11 mouse cellular contexts compared by ENCODE assay signal in the genomic region with DNA sequence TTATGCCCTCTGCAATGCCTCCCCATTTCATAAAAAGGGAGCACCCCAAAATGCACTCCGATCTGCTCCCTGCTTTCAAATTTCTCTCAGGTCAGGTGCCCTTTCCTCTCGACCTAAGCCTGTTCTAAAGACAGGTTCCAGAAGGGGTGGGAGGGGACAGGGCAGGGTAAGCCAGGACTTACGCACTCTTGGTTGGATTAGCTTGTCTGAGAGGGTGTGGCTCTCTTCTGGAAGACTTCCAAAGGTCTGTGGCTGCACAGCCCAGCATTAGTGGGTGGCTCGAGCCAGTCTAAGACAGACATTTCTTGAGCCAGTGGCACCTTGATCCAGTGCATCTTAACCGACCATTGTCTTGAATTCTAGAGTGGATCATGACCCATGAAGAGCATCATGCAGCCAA. TPM values are rescaled to one million over a fixed set of nuclear protein-coding genes. Genes with fewer than 3 reads are reported as not detected.
A peak's percentile ranks its signal among the peaks of the same experiment; 100 is the strongest.
DNase-seq lines count a peak whose midpoint lies in the region; ATAC-seq lines count a peak whose summit lies in the region.
"Had no signal": no experiment of that assay in that cellular context is flagged by ENCODE, and none has a peak within 500 bp of the region (broad histone marks: within the 10 kb centered on the region; RNA-seq: fewer than 3 reads in every experiment).

No protein-coding gene starts in this region.

- H3K9me3 ChIP-seq in kidney, embryonic 14.5 days (ENCODE audit: control insufficient read depth, low read length): no peaks in the 10 kb centered on the region
- no peaks in the 10 kb centered on the region for H3K9me3 ChIP-seq in forebrain, embryonic 12.5 days
- H3K9me3 ChIP-seq: embryonic facial prominence, embryonic 10.5 days; neural tube, embryonic 15.5 days had no signal

- whole genome bisulfite sequencing in kidney, embryonic 14.5 days: 83% methylated on average over 5 of the region's 5 CpGs
- 79% methylated on average over 5 of the region's 5 CpGs for WGBS in forebrain, embryonic 12.5 days

- H3K27me3 ChIP-seq in kidney, embryonic 14.5 days (ENCODE audit: control insufficient read depth, insufficient read depth, low read length): no peaks in the 10 kb centered on the region
- H3K27me3 ChIP-seq in forebrain, embryonic 12.5 days: no peaks in the 10 kb centered on the region
- H3K27me3 ChIP-seq: neural tube, embryonic 15.5 days had no signal

- no peak overlapping the region for H3K4me3 ChIP-seq in kidney, embryonic 14.5 days (ENCODE audit: low read length)
- no peak overlapping the region for H3K4me3 ChIP-seq in forebrain, embryonic 12.5 days (replicated peaks)
- H3K4me3 ChIP-seq: embryonic facial prominence, embryonic 10.5 days; neural tube, embryonic 15.5 days had no signal

- no peak overlapping the region for H3K9ac ChIP-seq in kidney, embryonic 14.5 days (ENCODE audit: low read depth, low read length)
- H3K9ac ChIP-seq in forebrain, embryonic 12.5 days: no peak overlapping the region
- H3K9ac ChIP-seq: neural tube, embryonic 15.5 days had no signal

- H3K4me1 ChIP-seq in kidney, embryonic 14.5 days (ENCODE audit: control insufficient read depth, insufficient read depth, low read length): 0 out of 2 replicates have a peak, but pooled peaks cover 4% of the 10 kb centered on the region
- peaks cover 26% of the 10 kb centered on the region for H3K4me1 ChIP-seq in forebrain, embryonic 12.5 days

- ATAC-seq in kidney, embryonic 14.5 days (ENCODE audit: low FRiP score, low TSS enrichment): no peak
- peak; percentile 30 to 35; a peak in 2 of 4 replicates for ATAC-seq in hematopoietic stem cell, adult 5-6 weeks (replicated peaks in 1 of 2; ENCODE audit: insufficient read depth in 1 of 2, low FRiP score in 2 of 2, low TSS enrichment in 1 of 2, low read depth in 1 of 2, poor library complexity in 2 of 2, severe bottlenecking in 2 of 2)
- no peak for ATAC-seq in forebrain, embryonic 12.5 days (ENCODE audit: low FRiP score)

- H3K27ac ChIP-seq in kidney, embryonic 14.5 days (ENCODE audit: low read depth, low read length): no peak overlapping the region
- no peak overlapping the region for H3K27ac ChIP-seq in forebrain, embryonic 12.5 days
- H3K27ac ChIP-seq: embryonic facial prominence, embryonic 10.5 days; neural tube, embryonic 15.5 days had no signal

- DNase-seq in kidney, adult 8-10 months: peak; percentile 17 to 28
- DNase-seq in ZHBTc4 (ENCODE audit: low read depth, low spot score): peak; percentile 78
- DNase-seq in skeletal muscle tissue, adult 2 months (ENCODE audit: low read depth, low spot score): peak; percentile 97
- no peak for DNase-seq in adrenal gland, postnatal 25 days
- DNase-seq: left cerebral cortex, postnatal 4 days had no signal

- H3K36me3 ChIP-seq in kidney, embryonic 14.5 days (ENCODE audit: control insufficient read depth, insufficient read depth, low read length): peaks cover 6% of the 10 kb centered on the region; the same call in 1 of the 2 replicates
- H3K36me3 ChIP-seq in forebrain, embryonic 12.5 days (replicated peaks): peaks cover 20% of the 10 kb centered on the region

- H3K4me2 ChIP-seq in kidney, embryonic 14.5 days (replicated peaks; ENCODE audit: low read depth, low read length): no peak overlapping the region
- no peak overlapping the region for H3K4me2 ChIP-seq in forebrain, embryonic 12.5 days
- H3K4me2 ChIP-seq: neural tube, embryonic 15.5 days had no signal

RNA-seq across cellular contexts. Expression of a gene that starts 18.2 kb away (rescaled TPM):
- 25.9 and 41.2 TPM in 2 replicates for polyA plus RNA-seq in kidney, embryonic 14.5 days (2014; fragmentation: Nextera tagmentation; extraction: Ambion mirVana)
- 58.2 and 63.0 TPM in 2 replicates for total RNA-seq in hematopoietic stem cell, adult 5-6 weeks (2017)
- 19.8 and 20.8 TPM in 2 replicates for total RNA-seq in adrenal gland, postnatal 25 days (2021)
- 39.6 and 44.3 TPM in 2 replicates for polyA plus RNA-seq in forebrain, embryonic 12.5 days (2016; fragmentation: Nextera tagmentation; extraction: Ambion mirVana)

RNA-seq across cellular contexts. Expression of a gene that starts 19.4 kb away (rescaled TPM):
- polyA plus RNA-seq in kidney, embryonic 14.5 days (2014; fragmentation: Nextera tagmentation; extraction: Ambion mirVana): 23.4 and 34.2 TPM in 2 replicates
- total RNA-seq in hematopoietic stem cell, adult 5-6 weeks (2017): 38.0 and 41.3 TPM in 2 replicates
- 47.7 and 82.8 TPM in 2 replicates for total RNA-seq in adrenal gland, postnatal 25 days (2021)
- polyA plus RNA-seq in forebrain, embryonic 12.5 days (2016; fragmentation: Nextera tagmentation; extraction: Ambion mirVana): 52.5 and 56.6 TPM in 2 replicates

RNA-seq across cellular contexts. Expression of a gene that starts 53.6 kb away (rescaled TPM):
- polyA plus RNA-seq in kidney, embryonic 14.5 days (2014; fragmentation: Nextera tagmentation; extraction: Ambion mirVana): 40.6 and 52.6 TPM in 2 replicates
- 17.2 and 20.4 TPM in 2 replicates for total RNA-seq in hematopoietic stem cell, adult 5-6 weeks (2017)
- 36.2 and 46.2 TPM in 2 replicates for total RNA-seq in adrenal gland, postnatal 25 days (2021)
- polyA plus RNA-seq in forebrain, embryonic 12.5 days (2016; fragmentation: Nextera tagmentation; extraction: Ambion mirVana): 38.4 and 44.8 TPM in 2 replicates

RNA-seq across cellular contexts. Expression of a gene that starts 55.2 kb away (rescaled TPM):
- 0.99 and 1.2 TPM in 2 replicates for polyA plus RNA-seq in kidney, embryonic 14.5 days (2014; fragmentation: Nextera tagmentation; extraction: Ambion mirVana)
- 0.10 TPM in 1 of 2 replicates, not detected in the other for total RNA-seq in hematopoietic stem cell, adult 5-6 weeks (2017)
- 0.55 and 0.71 TPM in 2 replicates for total RNA-seq in adrenal gland, postnatal 25 days (2021)
- polyA plus RNA-seq in forebrain, embryonic 12.5 days (2016; fragmentation: Nextera tagmentation; extraction: Ambion mirVana): 15.9 and 19.6 TPM in 2 replicates
- total RNA-seq: megakaryocyte, adult 5-6 weeks had no signal

Comparison
In these comparisons a context has a peak if more than half of its experiments do, and no peak if none do; other contexts are left out.
1. ATAC-seq: peak in hematopoietic stem cell, adult 5-6 weeks (2 of 2); none in kidney, embryonic 14.5 days (single experiment) and forebrain, embryonic 12.5 days (single experiment).